9 mouse cellular contexts compared by ENCODE assay signal in the genomic region with DNA sequence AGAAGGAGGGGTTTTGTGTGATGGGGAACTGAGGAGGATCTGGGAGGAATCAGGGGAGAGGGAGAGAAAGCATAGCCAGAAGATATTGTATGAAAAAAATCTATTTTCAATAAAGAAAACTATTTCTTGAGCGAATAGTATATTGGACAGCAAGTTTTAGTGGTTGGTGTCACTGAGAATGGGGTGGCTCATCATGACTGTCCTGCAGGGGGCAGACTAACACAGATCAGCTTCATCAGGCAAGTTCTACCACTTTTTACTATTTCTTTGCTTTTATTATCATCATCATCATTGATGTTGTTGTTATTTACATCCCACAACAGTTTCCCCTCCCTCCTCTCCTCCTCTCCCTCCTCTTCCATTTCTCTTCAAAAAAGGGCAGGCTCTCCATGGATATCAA. TPM values are rescaled to one million over a fixed set of nuclear protein-coding genes. Genes with fewer than 3 reads are reported as not detected.
DNase-seq lines count a peak whose midpoint lies in the region; ATAC-seq and TF ChIP-seq lines count a peak whose summit lies in the region.
"Had no signal": no experiment of that assay in that cellular context is flagged by ENCODE, and none has a peak within 500 bp of the region (broad histone marks: within the 10 kb centered on the region; RNA-seq: fewer than 3 reads in every experiment).

No protein-coding gene starts in this region.

- intact Hi-C loops in left cerebral cortex, postnatal 4 days (cut with DNase I): no loop called here

- no peaks in the 10 kb centered on the region for H3K4me1 ChIP-seq in cerebellum, adult 2 months (ENCODE audit: control insufficient read depth, insufficient read depth, low read length)
- H3K4me1 ChIP-seq in limb, embryonic 11.5 days (ENCODE audit: control insufficient read depth, insufficient read depth, low read length): no peaks in the 10 kb centered on the region
- no peaks in the 10 kb centered on the region for H3K4me1 ChIP-seq in limb, embryonic 10.5 days
- H3K4me1 ChIP-seq: liver, embryonic 13.5 days had no signal

- 61% methylated on average over 1 of the region's 1 CpGs for WGBS in cerebellum, adult 2 months
- 68% methylated on average over 1 of the region's 1 CpGs for WGBS in limb, embryonic 11.5 days
- whole genome bisulfite sequencing in limb, embryonic 10.5 days: 86% methylated on average over 1 of the region's 1 CpGs

- no peaks in the 10 kb centered on the region for H3K9me3 ChIP-seq in limb, embryonic 11.5 days (ENCODE audit: control insufficient read depth, low read length)
- no peaks in the 10 kb centered on the region for H3K9me3 ChIP-seq in limb, embryonic 10.5 days (replicated peaks)
- H3K9me3 ChIP-seq: liver, embryonic 13.5 days had no signal

- no peaks in the 10 kb centered on the region for H3K36me3 ChIP-seq in limb, embryonic 11.5 days (ENCODE audit: control insufficient read depth, insufficient read depth, low read length)
- no peaks in the 10 kb centered on the region for H3K36me3 ChIP-seq in limb, embryonic 10.5 days
- H3K36me3 ChIP-seq: liver, embryonic 13.5 days had no signal

- H3K27ac ChIP-seq in cerebellum, adult 2 months (ENCODE audit: insufficient read depth, low read length): no peak overlapping the region
- H3K27ac ChIP-seq in limb, embryonic 11.5 days (replicated peaks; ENCODE audit: low read depth, low read length): no peak overlapping the region
- H3K27ac ChIP-seq in limb, embryonic 10.5 days: no peak overlapping the region
- H3K27ac ChIP-seq: liver, embryonic 13.5 days had no signal

- DNase-seq in cerebellum, adult 2 months: no peak
- DNase-seq in cerebellum, adult 11-12 months: no peak
- peak; percentile 34 for DNase-seq in limb, embryonic 11.5 days (ENCODE audit: low spot score)
- DNase-seq in limb, embryonic 10.5 days (ENCODE audit: low spot score): no peak
- no peak for DNase-seq in brain, embryonic 14.5 days (ENCODE audit: low read depth)
- peak; percentile 57 for DNase-seq in lung, postnatal 14 days
- DNase-seq in right cerebral cortex, postnatal 36 days (ENCODE audit: low spot score in 2 of 2): no peak
- no peak for DNase-seq in left cerebral cortex, postnatal 4 days
- DNase-seq: liver, embryonic 13.5 days had no signal

- TF ChIP-seq CTCF in cerebellum, adult 2 months (IDR thresholded peaks at IDR 0.05; ENCODE audit: borderline replicate concordance, insufficient read depth, low read depth, low read length): peak; percentile 48
- TF ChIP-seq CTCF in brain, embryonic 14.5 days (IDR thresholded peaks at IDR 0.05; ENCODE audit: borderline replicate concordance, extremely low read depth, insufficient read depth, insufficient read length): peak; percentile 50; the same call in 1 of the 2 replicates

- no peak for TF ChIP-seq POLR2A in cerebellum, adult 2 months (IDR thresholded peaks at IDR 0.05; ENCODE audit: borderline replicate concordance, insufficient read depth, low read length)
- no peak for TF ChIP-seq POLR2A in brain, embryonic 14.5 days (IDR thresholded peaks at IDR 0.05; ENCODE audit: borderline replicate concordance, extremely low read depth, insufficient read depth, insufficient read length, poor library complexity, severe bottlenecking)

- no peak overlapping the region for H3K4me2 ChIP-seq in limb, embryonic 11.5 days (ENCODE audit: low read depth, severe bottlenecking)
- H3K4me2 ChIP-seq: liver, embryonic 13.5 days had no signal

- no peak overlapping the region for H3K9ac ChIP-seq in limb, embryonic 11.5 days (ENCODE audit: low read length)
- H3K9ac ChIP-seq: liver, embryonic 13.5 days had no signal

- ATAC-seq in limb, embryonic 11.5 days (ENCODE audit: insufficient number of reproducible peaks, low FRiP score, low TSS enrichment, low read depth): no peak

- no peak overlapping the region for H3K4me3 ChIP-seq in cerebellum, adult 2 months (replicated peaks; ENCODE audit: insufficient read depth, low read depth, low read length)
- H3K4me3 ChIP-seq in limb, embryonic 11.5 days (ENCODE audit: low read depth, low read length): no peak overlapping the region
- H3K4me3 ChIP-seq in limb, embryonic 10.5 days: no peak overlapping the region
- H3K4me3 ChIP-seq: liver, embryonic 13.5 days had no signal

- H3K27me3 ChIP-seq in cerebellum, adult 2 months (ENCODE audit: control insufficient read depth, insufficient read depth, low read length): no peaks in the 10 kb centered on the region
- no peaks in the 10 kb centered on the region for H3K27me3 ChIP-seq in limb, embryonic 11.5 days (ENCODE audit: control insufficient read depth, insufficient read depth, low read length)
- H3K27me3 ChIP-seq in limb, embryonic 10.5 days (ENCODE audit: low read depth, poor library complexity, severe bottlenecking): no peaks in the 10 kb centered on the region
- H3K27me3 ChIP-seq: liver, embryonic 13.5 days had no signal

RNA-seq across cellular contexts. Expression of a gene that starts 34.7 kb away (rescaled TPM):
- 25.5 and 28.1 TPM in 2 replicates for polyA plus RNA-seq in cerebellum, adult 2 months (2012; rRNA removed)
- 39.8 and 46.6 TPM in 2 replicates for polyA plus RNA-seq in limb, embryonic 11.5 days (2014; fragmentation: Nextera tagmentation; extraction: Ambion mirVana)
- 48.6 and 62.4 TPM in 2 replicates for polyA plus RNA-seq in limb, embryonic 10.5 days (2016; fragmentation: Nextera tagmentation; extraction: Ambion mirVana)
- 27.1 and 35.5 TPM in 2 replicates for polyA plus RNA-seq in brain, embryonic 14.5 days (2012; rRNA removed)
- total RNA-seq in left cerebral cortex, postnatal 4 days (2021): 10 to 100 TPM; 62.1 to 64.0 TPM

Comparison
In these comparisons a context has a peak if more than half of its experiments do, and no peak if none do; other contexts are left out.
1. DNase-seq: peak in limb, embryonic 11.5 days (single experiment) and lung, postnatal 14 days (single experiment); none in cerebellum, adult 2 months (0 of 2), cerebellum, adult 11-12 months (single experiment), limb, embryonic 10.5 days (single experiment), brain, embryonic 14.5 days (single experiment), right cerebral cortex, postnatal 36 days (0 of 2) and left cerebral cortex, postnatal 4 days (single experiment).